In genomic region chr4:136245681-136246080, GRCm38 (mm10) we compare ENCODE assay signal across 21 mouse cellular contexts. TPM values are rescaled to one million over a fixed set of nuclear protein-coding genes. Genes with fewer than 3 reads are reported as not detected.
DNase-seq lines count a peak whose midpoint lies in the region; ATAC-seq and TF ChIP-seq lines count a peak whose summit lies in the region.
"Had no signal": no experiment of that assay in that cellular context is flagged by ENCODE, and none has a peak within 500 bp of the region (broad histone marks: within the 10 kb centered on the region; RNA-seq: fewer than 3 reads in every experiment).

No protein-coding gene starts in this region.

- intact Hi-C loops in gastrocnemius, adult 2 months (cut with DNase I) = no loop called here
- intact Hi-C loops in gastrocnemius, postnatal 36 days (cut with DNase I) = no loop called here

- no peak for TF ChIP-seq CTCF in gastrocnemius, adult 2 months (IDR thresholded peaks at IDR 0.05)
- TF ChIP-seq CTCF in ES-Bruce4 (IDR thresholded peaks at IDR 0.05; ENCODE audit: low read depth, low read length) = no peak

- 0 out of 2 replicates have a peak overlapping the region, but pooled peaks have one; percentile 88 for H3K4me2 ChIP-seq in heart, embryonic 13.5 days
- H3K4me2 ChIP-seq: hindbrain, embryonic 15.5 days had no signal

- DNase-seq in gastrocnemius, adult 2 months = no peak
- DNase-seq in gastrocnemius, postnatal 36 days = no peak
- no peak for DNase-seq in heart, adult 9 months (ENCODE audit: low spot score in 2 of 2)
- peak; percentile 61 for DNase-seq in ZHBTc4 (ENCODE audit: low read depth, low spot score)
- DNase-seq in hindbrain, embryonic 10.5 days (ENCODE audit: low spot score) = no peak
- DNase-seq: adrenal gland, adult 2 months; adrenal gland, postnatal 25 days; cerebellum, adult 18-20 months; cerebellum, adult 9-11 months; cerebellum, postnatal 36 days; kidney, adult 8-10 months had no signal

- H3K27me3 ChIP-seq in heart, embryonic 13.5 days (replicated peaks) = peaks cover 87% of the 10 kb centered on the region
- no peaks in the 10 kb centered on the region for H3K27me3 ChIP-seq in ES-Bruce4 (ENCODE audit: control insufficient read depth, insufficient read depth, low read length, poor library complexity, severe bottlenecking)
- H3K27me3 ChIP-seq in hindbrain, embryonic 10.5 days (ENCODE audit: insufficient read depth, poor library complexity, severe bottlenecking) = peaks cover 98% of the 10 kb centered on the region

- H3K36me3 ChIP-seq in heart, embryonic 13.5 days = peaks cover 11% of the 10 kb centered on the region
- H3K36me3 ChIP-seq in ES-Bruce4 (ENCODE audit: control insufficient read depth, insufficient read depth, low read length, poor library complexity, severe bottlenecking) = no peaks in the 10 kb centered on the region
- no peaks in the 10 kb centered on the region; the same call in 1 of the 2 replicates for H3K36me3 ChIP-seq in hindbrain, embryonic 10.5 days
- H3K36me3 ChIP-seq: hindbrain, embryonic 15.5 days had no signal

- peaks cover 51% of the 10 kb centered on the region for H3K4me1 ChIP-seq in heart, embryonic 13.5 days
- H3K4me1 ChIP-seq in ES-Bruce4 (ENCODE audit: control insufficient read depth, insufficient read depth, low read length) = peaks cover 7% of the 10 kb centered on the region
- H3K4me1 ChIP-seq in hindbrain, embryonic 10.5 days (replicated peaks) = peaks cover 54% of the 10 kb centered on the region

- no peak for ATAC-seq in heart, embryonic 13.5 days (ENCODE audit: extremely low read depth, insufficient number of reproducible peaks, low FRiP score, low TSS enrichment)
- ATAC-seq: forebrain, embryonic 14.5 days; intestine, embryonic 16.5 days had no signal

- H3K4me3 ChIP-seq in gastrocnemius, adult 2 months = no peak overlapping the region
- H3K4me3 ChIP-seq in heart, embryonic 13.5 days = no peak overlapping the region
- H3K4me3 ChIP-seq in ES-Bruce4 (ENCODE audit: low read depth, low read length) = no peak overlapping the region
- no peak overlapping the region for H3K4me3 ChIP-seq in hindbrain, embryonic 10.5 days
- H3K4me3 ChIP-seq: embryonic facial prominence, embryonic 15.5 days; erythroblast, embryonic 14.5 days; heart, adult 2 months; hindbrain, embryonic 15.5 days had no signal

- no peak overlapping the region for H3K9ac ChIP-seq in heart, embryonic 13.5 days
- 0 out of 2 replicates have a peak overlapping the region, but pooled peaks have one; percentile 13 for H3K9ac ChIP-seq in ES-Bruce4 (ENCODE audit: low read depth, poor library complexity, severe bottlenecking)
- H3K9ac ChIP-seq: embryonic facial prominence, embryonic 15.5 days; hindbrain, embryonic 15.5 days had no signal

- 40% methylated on average over 5 of the region's 5 CpGs for WGBS in heart, embryonic 13.5 days
- 30% methylated on average over 5 of the region's 5 CpGs for WGBS in hindbrain, embryonic 10.5 days

- TF ChIP-seq EP300 in ES-Bruce4 (IDR thresholded peaks at IDR 0.05; ENCODE audit: insufficient read depth, low read depth, low read length) = no peak

- TF ChIP-seq POLR2A in ES-Bruce4 (IDR thresholded peaks at IDR 0.05; ENCODE audit: insufficient read depth, low read length) = no peak

- H3K27ac ChIP-seq in gastrocnemius, adult 2 months = peak overlapping the region; percentile 99; the same call in 1 of the 2 replicates
- H3K27ac ChIP-seq in heart, embryonic 13.5 days (replicated peaks) = 0 out of 2 replicates have a peak overlapping the region, but pooled peaks have one; percentile 85
- H3K27ac ChIP-seq in ES-Bruce4 (ENCODE audit: insufficient read depth, low read length) = peak overlapping the region; percentile 92
- no peak overlapping the region for H3K27ac ChIP-seq in hindbrain, embryonic 10.5 days
- H3K27ac ChIP-seq: embryonic facial prominence, embryonic 15.5 days; forebrain, embryonic 10.5 days; hindbrain, embryonic 15.5 days had no signal

- H3K9me3 ChIP-seq in heart, embryonic 13.5 days = no peaks in the 10 kb centered on the region
- H3K9me3 ChIP-seq in ES-Bruce4 (replicated peaks; ENCODE audit: control insufficient read depth, insufficient read depth, low read length, poor library complexity, severe bottlenecking) = no peaks in the 10 kb centered on the region
- H3K9me3 ChIP-seq in hindbrain, embryonic 10.5 days = no peaks in the 10 kb centered on the region
- H3K9me3 ChIP-seq: embryonic facial prominence, embryonic 15.5 days; forebrain, embryonic 10.5 days; hindbrain, embryonic 15.5 days had no signal

RNA-seq across cellular contexts. Expression of gene Tcea3, which starts 1.8 kb away (rescaled TPM):
- total RNA-seq in gastrocnemius, adult 2 months (2021) = 100 to 1,000 TPM; 344 to 373 TPM
- 100 to 1,000 TPM; 272 to 347 TPM for total RNA-seq in gastrocnemius, postnatal 36 days (2021)
- polyA plus RNA-seq in heart, embryonic 13.5 days (2015; fragmentation: Nextera tagmentation; extraction: Ambion mirVana) = 58.8 and 62.7 TPM in 2 replicates
- 57.1 and 57.8 TPM in 2 replicates for polyA plus RNA-seq in ES-Bruce4 (2011; ENCODE audit: insufficient read depth, insufficient read length, low read depth, missing spikeins)
- 1.3 and 2.2 TPM in 2 replicates for polyA plus RNA-seq in hindbrain, embryonic 10.5 days (2016; fragmentation: Nextera tagmentation; extraction: Ambion mirVana)
- total RNA-seq: MEL had no signal
- polyA plus RNA-seq: erythroblast, embryonic 14.5 days had no signal

RNA-seq across cellular contexts. Expression of gene Zfp46, which starts 38.8 kb away (rescaled TPM):
- 10 to 100 TPM; 21.0 to 36.7 TPM for total RNA-seq in gastrocnemius, adult 2 months (2021)
- 10 to 100 TPM; 19.7 to 22.4 TPM for total RNA-seq in gastrocnemius, postnatal 36 days (2021)
- 18.3 and 19.7 TPM in 2 replicates for polyA plus RNA-seq in heart, embryonic 13.5 days (2015; fragmentation: Nextera tagmentation; extraction: Ambion mirVana)
- polyA plus RNA-seq in ES-Bruce4 (2011; ENCODE audit: insufficient read depth, insufficient read length, low read depth, missing spikeins) = 5.5 and 6.0 TPM in 2 replicates
- 24.6 and 29.0 TPM in 2 replicates for polyA plus RNA-seq in hindbrain, embryonic 10.5 days (2016; fragmentation: Nextera tagmentation; extraction: Ambion mirVana)

RNA-seq across cellular contexts. Expression of gene Asap3, which starts 39.5 kb away (rescaled TPM):
- 1 to 10 TPM; 1.5 to 2.5 TPM for total RNA-seq in gastrocnemius, adult 2 months (2021)
- total RNA-seq in gastrocnemius, postnatal 36 days (2021) = 1 to 10 TPM; 1.8 to 2.1 TPM
- polyA plus RNA-seq in heart, embryonic 13.5 days (2015; fragmentation: Nextera tagmentation; extraction: Ambion mirVana) = 2.6 and 3.4 TPM in 2 replicates
- 7.2 and 9.3 TPM in 2 replicates for polyA plus RNA-seq in ES-Bruce4 (2011; ENCODE audit: insufficient read depth, insufficient read length, low read depth, missing spikeins)
- polyA plus RNA-seq in hindbrain, embryonic 10.5 days (2016; fragmentation: Nextera tagmentation; extraction: Ambion mirVana) = 5.2 and 6.5 TPM in 2 replicates

Comparison
In these comparisons a context has a peak if more than half of its experiments do, and no peak if none do; other contexts are left out.
1. RNA of gene Tcea3, which starts 1.8 kb away (polyA plus RNA-seq): 58.8 to 62.7 TPM in heart, embryonic 13.5 days and 57.1 to 57.8 TPM in ES-Bruce4; 1.3 to 2.2 TPM in hindbrain, embryonic 10.5 days; every median in the first group is over 10 times any median in the second.